Comparison of ENCODE assay signal across 35 mouse cellular contexts in the genomic region with DNA sequence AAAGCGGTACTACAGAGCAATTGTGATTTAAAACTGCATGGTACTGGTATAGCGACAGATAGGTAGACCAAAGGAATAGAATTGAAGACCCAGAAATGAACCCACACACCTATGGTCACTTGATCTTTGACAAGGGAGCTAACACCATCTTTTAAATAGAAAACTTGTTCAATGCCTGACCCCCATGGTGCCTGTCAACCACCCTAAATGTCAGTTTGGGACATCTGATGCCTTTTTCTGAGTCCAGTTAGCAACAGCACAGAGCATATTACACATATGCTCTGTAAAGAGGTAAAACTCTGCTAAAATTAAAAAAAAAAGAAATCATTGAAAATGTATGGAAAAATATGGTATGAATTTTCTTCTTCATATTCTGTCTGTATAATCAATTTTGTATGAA. TPM values are rescaled to one million over a fixed set of nuclear protein-coding genes. Genes with fewer than 3 reads are reported as not detected.
DNase-seq lines count a peak whose midpoint lies in the region; ATAC-seq and TF ChIP-seq lines count a peak whose summit lies in the region.
"Had no signal": no experiment of that assay in that cellular context is flagged by ENCODE, and none has a peak within 500 bp of the region (broad histone marks: within the 10 kb centered on the region; RNA-seq: fewer than 3 reads in every experiment).

No protein-coding gene starts in this region.

- H3K4me1 ChIP-seq in heart, embryonic 10.5 days, result no peaks in the 10 kb centered on the region
- no peaks in the 10 kb centered on the region for H3K4me1 ChIP-seq in heart, adult 2 months (ENCODE audit: control insufficient read depth, insufficient read depth, low read length)
- H3K4me1 ChIP-seq in midbrain, embryonic 10.5 days, result no peaks in the 10 kb centered on the region
- H3K4me1 ChIP-seq in intestine, embryonic 15.5 days (replicated peaks), result no peaks in the 10 kb centered on the region
- H3K4me1 ChIP-seq: embryonic facial prominence, embryonic 10.5 days; embryonic facial prominence, embryonic 13.5 days; forebrain, embryonic 13.5 days; hindbrain, embryonic 10.5 days; hindbrain, embryonic 13.5 days had no signal

- no peak overlapping the region for H3K27ac ChIP-seq in heart, embryonic 10.5 days
- no peak overlapping the region for H3K27ac ChIP-seq in heart, adult 2 months
- H3K27ac ChIP-seq in midbrain, embryonic 10.5 days (replicated peaks), result no peak overlapping the region
- H3K27ac ChIP-seq in intestine, embryonic 15.5 days, result no peak overlapping the region
- H3K27ac ChIP-seq: embryonic facial prominence, embryonic 10.5 days; embryonic facial prominence, embryonic 13.5 days; forebrain, embryonic 13.5 days; gastrocnemius, adult 2 months; hindbrain, embryonic 10.5 days; hindbrain, embryonic 13.5 days had no signal

- no peak overlapping the region for H3K4me2 ChIP-seq in intestine, embryonic 15.5 days (replicated peaks)
- H3K4me2 ChIP-seq: embryonic facial prominence, embryonic 13.5 days; forebrain, embryonic 13.5 days; heart, embryonic 11.5 days; hindbrain, embryonic 13.5 days had no signal

- no peak overlapping the region for H3K9ac ChIP-seq in heart, adult 2 months (ENCODE audit: low read depth, low read length)
- H3K9ac ChIP-seq in intestine, embryonic 15.5 days, result no peak overlapping the region
- H3K9ac ChIP-seq: embryonic facial prominence, embryonic 13.5 days; forebrain, embryonic 13.5 days; forebrain, postnatal 0 days; hindbrain, embryonic 13.5 days had no signal

- no peak for ATAC-seq in intestine, embryonic 15.5 days
- ATAC-seq: forebrain, embryonic 13.5 days; forebrain, postnatal 0 days; hindbrain, embryonic 16.5 days; intestine, embryonic 16.5 days had no signal

- peak; percentile 51 for DNase-seq in heart, embryonic 10.5 days (ENCODE audit: low spot score)
- DNase-seq in heart, adult 2 months, result no peak
- DNase-seq in 3T3-L1 (ENCODE audit: low read depth, low spot score), result peak; percentile 19
- DNase-seq in ES-CJ7 (ENCODE audit: low read depth, low spot score), result peak; percentile 41
- peak; percentile 60 for DNase-seq in R1 (ENCODE audit: low read depth, low spot score)
- DNase-seq in midbrain, embryonic 10.5 days (ENCODE audit: low spot score), result no peak
- DNase-seq: adrenal gland, adult 2 months; adrenal gland, postnatal 14 days; cerebellum, adult 11 months; cerebellum, adult 2 months; cerebellum, adult 9-11 months; cerebellum, postnatal 25 days; embryo, embryonic 11 days; forebrain, postnatal 0 days; gastrocnemius, adult 2 months; gastrocnemius, postnatal 14 days; heart, adult 18-20 months; kidney, adult 18-20 months had no signal

- no peak for TF ChIP-seq POLR2A in heart, adult 2 months (IDR thresholded peaks at IDR 0.05; ENCODE audit: insufficient read depth, low read depth, low read length)

- intact Hi-C loops in heart, adult 2 months (cut with DNase I), result no loop called here

- no peak for TF ChIP-seq EP300 in heart, adult 2 months (IDR thresholded peaks at IDR 0.05; ENCODE audit: insufficient read depth, low read depth, low read length)

- no peak for TF ChIP-seq CTCF in heart, adult 2 months (IDR thresholded peaks at IDR 0.05)

- no peaks in the 10 kb centered on the region for H3K27me3 ChIP-seq in heart, embryonic 10.5 days (ENCODE audit: insufficient read depth, poor library complexity, severe bottlenecking)
- H3K27me3 ChIP-seq in heart, adult 2 months (ENCODE audit: control insufficient read depth, insufficient read depth, low read length), result no peaks in the 10 kb centered on the region
- H3K27me3 ChIP-seq in midbrain, embryonic 10.5 days (ENCODE audit: low read depth, poor library complexity, severe bottlenecking), result no peaks in the 10 kb centered on the region
- H3K27me3 ChIP-seq in intestine, embryonic 15.5 days (replicated peaks), result no peaks in the 10 kb centered on the region
- H3K27me3 ChIP-seq: embryonic facial prominence, embryonic 13.5 days; forebrain, embryonic 13.5 days; hindbrain, embryonic 13.5 days had no signal

- no peaks in the 10 kb centered on the region for H3K79me2 ChIP-seq in heart, adult 2 months (replicated peaks; ENCODE audit: control insufficient read depth, insufficient read depth, low read length)

- H3K36me3 ChIP-seq in heart, embryonic 10.5 days, result no peaks in the 10 kb centered on the region
- no peaks in the 10 kb centered on the region for H3K36me3 ChIP-seq in heart, adult 2 months (ENCODE audit: control insufficient read depth, insufficient read depth, low read length)
- H3K36me3 ChIP-seq in midbrain, embryonic 10.5 days, result no peaks in the 10 kb centered on the region
- no peaks in the 10 kb centered on the region for H3K36me3 ChIP-seq in intestine, embryonic 15.5 days
- H3K36me3 ChIP-seq: embryonic facial prominence, embryonic 10.5 days; embryonic facial prominence, embryonic 13.5 days; G1E; hindbrain, embryonic 10.5 days had no signal

- peaks cover 50% of the 10 kb centered on the region for H3K9me3 ChIP-seq in heart, embryonic 10.5 days
- H3K9me3 ChIP-seq in midbrain, embryonic 10.5 days (replicated peaks), result peaks cover 87% of the 10 kb centered on the region
- H3K9me3 ChIP-seq in intestine, embryonic 15.5 days, result peaks cover 14% of the 10 kb centered on the region; the same call in 1 of the 2 replicates

- no peak overlapping the region for H3K4me3 ChIP-seq in heart, embryonic 10.5 days
- H3K4me3 ChIP-seq in heart, adult 2 months, result no peak overlapping the region
- H3K4me3 ChIP-seq in midbrain, embryonic 10.5 days, result no peak overlapping the region
- H3K4me3 ChIP-seq in intestine, embryonic 15.5 days (replicated peaks), result no peak overlapping the region
- H3K4me3 ChIP-seq: embryonic facial prominence, embryonic 10.5 days; embryonic facial prominence, embryonic 13.5 days; erythroblast, embryonic 14.5 days; forebrain, embryonic 13.5 days; gastrocnemius, adult 2 months; hindbrain, embryonic 10.5 days; hindbrain, embryonic 13.5 days had no signal

- WGBS in heart, embryonic 10.5 days, result 60% methylated on average over 2 of the region's 2 CpGs
- WGBS in heart, adult 2 months, result 57% methylated on average over 2 of the region's 2 CpGs
- 73% methylated on average over 2 of the region's 2 CpGs for WGBS in midbrain, embryonic 10.5 days
- 62% methylated on average over 2 of the region's 2 CpGs for WGBS in intestine, embryonic 15.5 days

RNA-seq across cellular contexts. Expression of gene Zfp987, which starts 41.8 kb away (rescaled TPM):
- 0.09 TPM in 1 of 2 replicates, not detected in the other for polyA plus RNA-seq in heart, embryonic 10.5 days (2016; fragmentation: Nextera tagmentation; extraction: Ambion mirVana)
- not detected for total RNA-seq in heart, adult 2 months (2021)
- polyA plus RNA-seq in heart, adult 2 months (2012; rRNA removed), result not detected in 2 replicates
- 0.06 TPM in 1 of 2 replicates, not detected in the other for polyA plus RNA-seq in midbrain, embryonic 10.5 days (2016; fragmentation: Nextera tagmentation; extraction: Ambion mirVana)
- 0.15 and 0.55 TPM in 2 replicates for polyA plus RNA-seq in intestine, embryonic 15.5 days (2015; fragmentation: Nextera tagmentation; extraction: Ambion mirVana)
- total RNA-seq: adrenal gland, postnatal 14 days; adrenal gland, postnatal 4 days; forebrain, postnatal 0 days; gastrocnemius, adult 2 months; gastrocnemius, postnatal 14 days; gastrocnemius, postnatal 4 days; heart, adult 18-20 months; heart, postnatal 25 days had no signal
- polyA plus RNA-seq: adrenal gland, adult 2 months; cerebellum, adult 2 months; embryonic facial prominence, embryonic 13.5 days; erythroblast, embryonic 14.5 days; forebrain, embryonic 13.5 days; forebrain, postnatal 0 days; frontal cortex, adult 2 months; G1E; heart, embryonic 14.5 days; heart, postnatal 0 days; hindbrain, embryonic 10.5 days; hindbrain, embryonic 16.5 days had no signal

Comparison
In these comparisons a context has a peak if more than half of its experiments do, and no peak if none do; other contexts are left out.
1. DNase-seq: peak in heart, embryonic 10.5 days (single experiment), 3T3-L1 (single experiment), ES-CJ7 (single experiment) and R1 (single experiment); none in heart, adult 2 months (0 of 2) and midbrain, embryonic 10.5 days (single experiment).